Comparison of ENCODE assay signal across 8 mouse cellular contexts in the genomic region with DNA sequence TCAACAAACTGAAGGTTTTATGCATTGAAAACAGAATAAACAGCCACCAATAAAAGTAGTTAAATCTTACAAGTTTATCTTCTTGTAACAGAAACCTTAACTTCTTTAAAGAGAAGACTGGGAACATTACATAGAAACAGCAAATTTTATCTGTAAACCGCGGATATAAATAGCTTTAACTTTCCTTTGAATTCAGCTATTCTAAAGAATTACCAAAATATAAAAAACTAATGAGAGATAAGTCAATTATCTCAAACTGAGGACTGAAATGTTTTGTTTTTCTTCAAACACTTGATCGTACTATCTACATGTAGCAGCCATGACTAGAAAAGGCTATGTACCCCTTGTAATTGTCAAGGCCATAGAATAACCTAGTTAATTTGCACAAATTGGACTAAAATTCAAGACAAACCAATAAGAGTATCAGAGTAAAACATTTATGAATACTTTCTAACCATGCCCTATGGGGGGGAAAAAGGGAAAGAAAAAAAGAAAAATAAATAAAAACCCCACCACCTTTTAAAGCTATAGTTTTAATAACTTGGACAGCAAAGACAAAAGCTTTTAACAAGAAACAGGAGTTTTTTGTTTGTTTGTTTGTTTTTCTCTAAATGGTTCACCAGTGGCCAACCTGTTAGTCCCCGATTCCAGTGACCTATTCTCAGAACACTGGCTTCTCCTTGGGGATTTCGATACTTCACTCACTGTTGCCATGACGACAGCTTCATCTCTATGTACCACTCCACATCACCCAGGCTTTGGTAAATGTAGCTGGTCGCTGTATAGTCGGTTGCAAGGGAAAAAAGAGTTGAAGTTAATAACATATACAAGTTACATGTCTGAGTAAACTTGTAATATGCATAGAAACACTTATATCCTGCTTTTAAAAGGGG. TPM values are rescaled to one million over a fixed set of nuclear protein-coding genes. Genes with fewer than 3 reads are reported as not detected.
DNase-seq lines count a peak whose midpoint lies in the region; ATAC-seq lines count a peak whose summit lies in the region.

No protein-coding gene starts in this region.

- H3K4me3 ChIP-seq in embryonic facial prominence, embryonic 11.5 days (ENCODE audit: low read depth, low read length) = no peak overlapping the region
- peak overlapping the region; percentile 35 for H3K4me3 ChIP-seq in liver, embryonic 12.5 days

- no peak overlapping the region for H3K27ac ChIP-seq in embryonic facial prominence, embryonic 11.5 days (replicated peaks; ENCODE audit: low read depth, low read length)
- H3K27ac ChIP-seq in liver, embryonic 12.5 days = no peak overlapping the region

- no peak overlapping the region for H3K4me2 ChIP-seq in embryonic facial prominence, embryonic 11.5 days (ENCODE audit: low read depth, low read length)
- peak overlapping the region; percentile 58 for H3K4me2 ChIP-seq in liver, embryonic 12.5 days

- peaks cover 4% of the 10 kb centered on the region for H3K36me3 ChIP-seq in embryonic facial prominence, embryonic 11.5 days (replicated peaks; ENCODE audit: control insufficient read depth, insufficient read depth, low read depth, low read length)
- H3K36me3 ChIP-seq in liver, embryonic 12.5 days = peaks cover 65% of the 10 kb centered on the region

- no peak overlapping the region for H3K9ac ChIP-seq in embryonic facial prominence, embryonic 11.5 days (replicated peaks; ENCODE audit: low read length)
- peak overlapping the region; percentile 31; the same call in 1 of the 2 replicates for H3K9ac ChIP-seq in liver, embryonic 12.5 days

- H3K4me1 ChIP-seq in embryonic facial prominence, embryonic 11.5 days (ENCODE audit: control insufficient read depth, insufficient read depth, low read length) = peaks cover 4% of the 10 kb centered on the region; the same call in 1 of the 2 replicates
- H3K4me1 ChIP-seq in liver, embryonic 12.5 days = peaks cover 57% of the 10 kb centered on the region

- no peaks in the 10 kb centered on the region for H3K9me3 ChIP-seq in embryonic facial prominence, embryonic 11.5 days (replicated peaks; ENCODE audit: control insufficient read depth, low read length)
- H3K9me3 ChIP-seq in liver, embryonic 12.5 days (replicated peaks) = no peaks in the 10 kb centered on the region

- no peaks in the 10 kb centered on the region for H3K27me3 ChIP-seq in embryonic facial prominence, embryonic 11.5 days (ENCODE audit: control insufficient read depth, insufficient read depth, low read length)
- H3K27me3 ChIP-seq in liver, embryonic 12.5 days (replicated peaks) = no peaks in the 10 kb centered on the region

- no peak for ATAC-seq in embryonic facial prominence, embryonic 11.5 days (replicated peaks; ENCODE audit: insufficient number of reproducible peaks, low FRiP score, low TSS enrichment, low read depth)
- no peak for ATAC-seq in liver, embryonic 12.5 days

- peak; percentile 63 for DNase-seq in heart, adult 11 months
- no peak for DNase-seq in heart, adult 8-10 months (ENCODE audit: low spot score)
- peak; percentile 64 for DNase-seq in 3T3-L1 (ENCODE audit: low read depth, low spot score)
- peak; percentile 52 for DNase-seq in embryonic facial prominence, embryonic 11.5 days (ENCODE audit: low spot score)
- DNase-seq in spleen, postnatal 4 days (ENCODE audit: low spot score in 2 of 2) = no peak
- no peak for DNase-seq in lung, postnatal 4 days
- DNase-seq in lung, postnatal 14 days = no peak

- WGBS in embryonic facial prominence, embryonic 11.5 days = 64% methylated on average over 8 of the region's 8 CpGs
- WGBS in liver, embryonic 12.5 days (ENCODE audit: insufficient replicate concordance) = 71% methylated on average over 8 of the region's 8 CpGs

RNA-seq across cellular contexts. Expression of a gene that starts 3.3 kb away (rescaled TPM):
- total RNA-seq in heart, adult 8-10 months (2022) = 10 to 100 TPM; 14.9 to 20.4 (median 16.9) TPM
- polyA plus RNA-seq in embryonic facial prominence, embryonic 11.5 days (2014; fragmentation: Nextera tagmentation; extraction: Ambion mirVana) = 116 and 125 TPM in 2 replicates
- polyA plus RNA-seq in liver, embryonic 12.5 days (2016; fragmentation: Nextera tagmentation; extraction: Ambion mirVana) = 74.5 and 74.8 TPM in 2 replicates

Comparison
In these comparisons a context has a peak if more than half of its experiments do, and no peak if none do; other contexts are left out.
1. DNase-seq: peak in heart, adult 11 months (single experiment), 3T3-L1 (single experiment) and embryonic facial prominence, embryonic 11.5 days (single experiment); none in heart, adult 8-10 months (single experiment), spleen, postnatal 4 days (0 of 2), lung, postnatal 4 days (0 of 2) and lung, postnatal 14 days (single experiment).